Mouse (Mus musculus) central nervous system, embryonic 11.5 days (tissue): ENCODE measurements around the gene Olfr297. TPM values are rescaled to one million over a fixed set of nuclear protein-coding genes. Genes with fewer than 3 reads are reported as not detected.

Experiments used
- polyA plus RNA-seq: library from polyadenylated mRNA; depleted of rRNA; stranded (reverse); fragments of >200 nt; gene quantifications from 2 replicates; pipeline ENCODE4 v1.2.3, GENCODE M21; 2012; rRNA removed

Gene Olfr297
- polyA plus RNA-seq: not detected in 2 replicates

GRCm38 (mm10) chr7:86519668-86520067 is at the start of gene Olfr297:
Gene Olfr297 (plus strand): TSS chr7:86519968.

GRCm38 (mm10) chr7:86492384-86492783 is 27.4 kb upstream of the Olfr297 start, which contains the start of gene Olfr298:
Gene Olfr298 (minus strand): TSS chr7:86492484.

Other genes with a start within 250 kb of the Olfr297 start
- gene Olfr310, start 242.8 kb upstream of the Olfr297 start, polyA plus RNA-seq: not detected in 2 replicates
- gene Olfr309, start 206.3 kb upstream of the Olfr297 start, polyA plus RNA-seq: not detected in 2 replicates
- gene Olfr308, start 194.3 kb upstream of the Olfr297 start, polyA plus RNA-seq: not detected in 2 replicates
- not detected in 2 replicates for gene Olfr307, start 182.4 kb upstream of the Olfr297 start, polyA plus RNA-seq
- not detected in 2 replicates for gene Olfr305, start 153.0 kb upstream of the Olfr297 start, polyA plus RNA-seq
- not detected in 2 replicates for gene Olfr304, start 133.3 kb upstream of the Olfr297 start, polyA plus RNA-seq
- not detected in 2 replicates for gene Olfr303, start 122.2 kb upstream of the Olfr297 start, polyA plus RNA-seq
- not detected in 2 replicates for gene Olfr301, start 116.1 kb upstream of the Olfr297 start, polyA plus RNA-seq
- gene Olfr299, start 60.0 kb upstream of the Olfr297 start, polyA plus RNA-seq: not detected in 2 replicates
- not detected in 2 replicates for gene Olfr298, start 27.5 kb upstream of the Olfr297 start, polyA plus RNA-seq
- not detected in 2 replicates for gene Olfr295, start 63.9 kb downstream of the Olfr297 start, polyA plus RNA-seq
- gene Olfr294, start 96.7 kb downstream of the Olfr297 start, polyA plus RNA-seq: not detected in 2 replicates
- gene Olfr293, start 129.1 kb downstream of the Olfr297 start, polyA plus RNA-seq: not detected in 2 replicates
- gene Olfr292, start 168.4 kb downstream of the Olfr297 start, polyA plus RNA-seq: not detected in 2 replicates